Mouse (Mus musculus) embryonic facial prominence, embryonic 11.5 days (tissue): ENCODE measurements around the gene Alkbh1. TPM values are rescaled to one million over a fixed set of nuclear protein-coding genes. Genes with fewer than 3 reads are reported as not detected.

Source experiments
- ATAC-seq: fragments of 200-750 bp; cut with Nextera tagmentation; replicated peaks from 2 replicates; pipeline ENCODE4 v1.8.0; 2017; ENCODE audit warnings: low read depth; ENCODE audit not compliant: insufficient number of reproducible peaks, low FRiP score, low TSS enrichment
- DNase-seq: peaks from one replicate; pipeline ENCODE4 v3.0.0-alpha.2; 2015; ENCODE audit warnings: low spot score
- H3K27ac ChIP-seq: fragments of 300-500 bp; sonication (generic); replicated peaks from 2 replicates; pipeline ENCODE4 v1.5.1; 2014; ENCODE audit warnings: mild to moderate bottlenecking, low read depth, low read length, control low read depth
- H3K27me3 ChIP-seq: fragments of 300-500 bp; sonication (generic); 2 replicates; pipeline ENCODE4 v1.6.1; 2014; ENCODE audit warnings: mild to moderate bottlenecking, low read length, moderate library complexity, mixed read lengths; ENCODE audit not compliant: control insufficient read depth, insufficient read depth
- H3K36me3 ChIP-seq: fragments of 300-500 bp; sonication (generic); replicated peaks from 2 replicates; pipeline ENCODE4 v1.6.1; 2014; ENCODE audit warnings: low read depth, mild to moderate bottlenecking, low read length, moderate library complexity, mixed read lengths; ENCODE audit not compliant: control insufficient read depth, insufficient read depth
- H3K4me1 ChIP-seq: fragments of 300-500 bp; sonication (generic); 2 replicates; pipeline ENCODE4 v1.6.1; 2014; ENCODE audit warnings: low read length, mixed read lengths; ENCODE audit not compliant: control insufficient read depth, insufficient read depth
- H3K4me2 ChIP-seq: fragments of 300-500 bp; sonication (generic); 2 replicates; pipeline ENCODE4 v1.6.1; 2014; ENCODE audit warnings: low read depth, mild to moderate bottlenecking, control low read depth, low read length, moderate library complexity
- H3K4me3 ChIP-seq: fragments of 300-500 bp; sonication (generic); 2 replicates; pipeline ENCODE4 v1.5.1; 2014; ENCODE audit warnings: low read depth, low read length, control low read depth
- H3K9ac ChIP-seq: fragments of 300-500 bp; sonication (generic); replicated peaks from 2 replicates; pipeline ENCODE4 v1.6.1; 2014; ENCODE audit warnings: mild to moderate bottlenecking, control low read depth, low read length
- H3K9me3 ChIP-seq: fragments of 300-500 bp; sonication (generic); replicated peaks from 2 replicates; pipeline ENCODE4 v1.6.1; 2016; ENCODE audit warnings: mild to moderate bottlenecking, low read length, inconsistent platforms, mixed read lengths; ENCODE audit not compliant: control insufficient read depth
- WGBS: fragments of 180-500 bp; shearing (Covaris S2); extraction: QIAGEN DNeasy Blood & Tissue Kit; methylation state at CpG from one replicate; pipeline ENCODE4 v1.1.7; 2014; 5-methylcytosine and 5-hydroxymethylcytosine counted together
- microRNA-seq: library from miRNA; unstranded; fragments of <30 nt; microRNA quantifications from one replicate; pipeline ENCODE4, GENCODE M21; 2016; ENCODE audit warnings: borderline number of aligned reads
- polyA plus RNA-seq: library from polyadenylated mRNA; unstranded; fragments of >200 nt; fragmentation: Nextera tagmentation; extraction: Ambion mirVana; gene quantifications from 2 replicates; pipeline ENCODE4 v1.2.1, GENCODE M21; 2014

Alkbh1 gene
- polyA plus RNA-seq, 1 experiment from 2014 or later = 33.4 TPM

- Histone ChIP-seq H3K27me3 (no peaks in the 10 kb centered on the region), H3K4me2 (peak overlapping the region; percentile 91), H3K4me3 (peak overlapping the region; percentile 92), H3K27ac (peak overlapping the region; percentile 43; the same call in 1 of the 2 replicates), H3K36me3 (no peaks in the 10 kb centered on the region), H3K4me1 (no peaks in the 10 kb centered on the region), H3K9me3 (no peaks in the 10 kb centered on the region), H3K9ac (peak overlapping the region; percentile 86)
- ATAC-seq (peak; percentile 64), DNase-seq (peak; percentile 26)
- under 1% methylated on average over 43 of the region's 65 CpGs for WGBS
Measured at GRCm38 (mm10) chr12:87387171-87388121, 56.4 kb downstream of the Alkbh1 start.

- H3K9me3 ChIP-seq = no peaks in the 10 kb centered on the region
- no peaks in the 10 kb centered on the region for H3K36me3 ChIP-seq
- no peak overlapping the region for H3K9ac ChIP-seq
- ATAC-seq (no peak), DNase-seq (no peak)
- H3K27ac ChIP-seq = no peak overlapping the region
- H3K27me3 ChIP-seq = no peaks in the 10 kb centered on the region
- 92% methylated on average over 3 of the region's 3 CpGs for WGBS
- no peak overlapping the region for H3K4me2 ChIP-seq
- no peak overlapping the region for H3K4me3 ChIP-seq
- H3K4me1 ChIP-seq = no peaks in the 10 kb centered on the region
Measured at GRCm38 (mm10) chr12:87385051-87385450, 58.8 kb downstream of the Alkbh1 start.

GRCm38 (mm10) chr12:87381380-87381682 lies 62.5 kb downstream of the Alkbh1 start:
- Histone ChIP-seq H3K36me3 (no peaks in the 10 kb centered on the region), H3K4me3 (no peak overlapping the region), H3K27me3 (no peaks in the 10 kb centered on the region), H3K4me1 (no peaks in the 10 kb centered on the region), H3K9ac (no peak overlapping the region), H3K27ac (no peak overlapping the region), H3K9me3 (no peaks in the 10 kb centered on the region), H3K4me2 (no peak overlapping the region)
- ATAC-seq (no peak), DNase-seq (no peak)
- WGBS = 74% methylated on average over 2 of the region's 2 CpGs

DNA sequence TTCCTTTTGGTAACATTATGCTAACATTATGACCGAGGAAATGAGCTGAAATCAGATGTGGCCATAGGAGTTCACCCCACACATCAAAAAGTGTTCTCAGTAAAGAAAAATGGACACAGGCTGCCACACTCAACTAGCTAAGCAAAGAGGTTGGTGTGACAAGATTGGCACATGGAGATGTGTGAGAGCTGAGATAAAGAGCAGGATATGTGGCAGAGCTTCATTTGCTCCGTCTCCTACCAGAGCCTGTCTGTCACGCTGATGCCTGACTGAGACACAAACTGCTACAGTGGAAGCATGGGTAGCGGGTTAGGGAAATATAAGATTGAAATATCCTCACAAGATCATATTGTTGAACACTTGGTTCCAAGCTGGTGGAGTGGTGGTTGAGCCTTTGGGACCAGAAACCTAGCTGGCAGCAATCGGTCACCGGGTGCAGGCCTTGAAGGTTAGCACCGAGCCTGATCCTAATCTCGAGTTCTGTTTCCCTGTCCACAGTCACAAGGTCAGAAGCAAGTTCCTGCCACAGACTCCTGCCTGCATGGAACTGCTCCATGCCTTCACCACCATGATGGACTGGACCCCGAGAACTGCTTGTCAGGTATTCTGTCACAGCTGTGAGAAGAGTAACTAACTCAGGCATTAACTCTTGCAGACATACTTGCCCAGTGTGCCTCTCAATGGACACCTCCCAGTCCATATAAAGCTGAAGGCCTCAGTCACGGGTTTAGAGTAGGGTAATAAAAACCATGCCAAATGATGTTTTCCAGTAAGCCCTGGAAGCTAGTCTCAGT lies 63.0 kb downstream of the Alkbh1 start:
- DNase-seq = no peak
- Histone ChIP-seq H3K4me2 (no peak overlapping the region), H3K4me1 (no peaks in the 10 kb centered on the region), H3K36me3 (no peaks in the 10 kb centered on the region), H3K27ac (no peak overlapping the region), H3K27me3 (no peaks in the 10 kb centered on the region), H3K9ac (no peak overlapping the region), H3K9me3 (no peaks in the 10 kb centered on the region), H3K4me3 (no peak overlapping the region)
- ATAC-seq = no peak
- 91% methylated on average over 10 of the region's 10 CpGs for WGBS

- Histone ChIP-seq H3K27me3 (no peaks in the 10 kb centered on the region), H3K9ac (no peak overlapping the region), H3K36me3 (no peaks in the 10 kb centered on the region), H3K9me3 (no peaks in the 10 kb centered on the region), H3K4me2 (no peak overlapping the region), H3K4me1 (no peaks in the 10 kb centered on the region), H3K27ac (no peak overlapping the region), H3K4me3 (no peak overlapping the region)
- 74% methylated on average over 2 of the region's 2 CpGs for WGBS
- ATAC-seq = no peak
- DNase-seq = no peak
Measured at GRCm38 (mm10) chr12:87379496-87379895, 64.3 kb downstream of the Alkbh1 start.

Small RNA genes within 50 kb of the gene (microRNA-seq; reads per million reads assigned to microRNA genes)
- 31.0 reads per million, percentile 26 among the genes with 10 or more reads in this experiment for gene Mir3068

Other genes with a start within 250 kb of the Alkbh1 start
- gene Samd15, start 244.3 kb downstream of the Alkbh1 start, polyA plus RNA-seq = 0.81 and 1.4 TPM in 2 replicates
- gene Tmed8, start 243.6 kb downstream of the Alkbh1 start, polyA plus RNA-seq = 2.8 and 2.9 TPM in 2 replicates
- gene Noxred1, start 205.3 kb downstream of the Alkbh1 start, polyA plus RNA-seq = 0.67 and 0.72 TPM in 2 replicates
- gene Vipas39, start 177.8 kb downstream of the Alkbh1 start, polyA plus RNA-seq = 61.9 and 62.0 TPM in 2 replicates
- gene Ahsa1, start 177.5 kb downstream of the Alkbh1 start, polyA plus RNA-seq = 245 and 266 TPM in 2 replicates
- gene Ism2, start 144.3 kb downstream of the Alkbh1 start, polyA plus RNA-seq = 0.34 and 0.98 TPM in 2 replicates
- gene Sptlc2, start 55.7 kb downstream of the Alkbh1 start, polyA plus RNA-seq = 65.0 and 66.1 TPM in 2 replicates
- 303 and 309 TPM in 2 replicates for gene Slirp, start 121 bp downstream of the Alkbh1 start, polyA plus RNA-seq
- 169 and 176 TPM in 2 replicates for gene Snw1, start 28.3 kb upstream of the Alkbh1 start, polyA plus RNA-seq
- not detected in 2 replicates for gene Gm5788, start 50.7 kb upstream of the Alkbh1 start, polyA plus RNA-seq
- not detected in 2 replicates for gene Gm8300, start 70.3 kb upstream of the Alkbh1 start, polyA plus RNA-seq
- not detected in 2 replicates for gene Oog1, start 158.7 kb upstream of the Alkbh1 start, polyA plus RNA-seq
- not detected in 2 replicates for gene Gm4027, start 174.9 kb upstream of the Alkbh1 start, polyA plus RNA-seq
- gene Gm16381, start 200.6 kb upstream of the Alkbh1 start, polyA plus RNA-seq = not detected in 2 replicates